Mouse (Mus musculus) large intestine, adult 2 months (tissue): ENCODE results near the gene Fpgs. TPM values are rescaled to one million over a fixed set of nuclear protein-coding genes. Genes with fewer than 3 reads are reported as not detected.

ENCODE experiments used
- DNase-seq: peaks from one replicate; pipeline ENCODE4 v3.0.0-alpha.2; 2012; ENCODE audit warnings: low read depth, low spot score
- WGBS: fragments of 180-500 bp; shearing (Covaris S2); methylation state at CpG from one replicate; pipeline ENCODE4 v1.1.7; 2018; 5-methylcytosine and 5-hydroxymethylcytosine counted together
- polyA plus RNA-seq: library from polyadenylated mRNA; depleted of rRNA; stranded (reverse); fragments of >200 nt; gene quantifications from 2 replicates; pipeline ENCODE4 v1.2.3, GENCODE M21; 2012; rRNA removed

The Fpgs gene
- polyA plus RNA-seq, 1 experiment, result 31.5 TPM

GRCm38 (mm10) chr2:32644799-32645475, 59.0 kb downstream of the Fpgs start:
- DNase-seq, result no peak
- 88% methylated on average over 8 of the region's 8 CpGs for WGBS

- no peak for DNase-seq
- WGBS, result 75% methylated on average over 9 of the region's 9 CpGs
These were observed 59.9 kb downstream of the Fpgs start for GRCm38 (mm10) chr2:32644083-32644482.

DNA sequence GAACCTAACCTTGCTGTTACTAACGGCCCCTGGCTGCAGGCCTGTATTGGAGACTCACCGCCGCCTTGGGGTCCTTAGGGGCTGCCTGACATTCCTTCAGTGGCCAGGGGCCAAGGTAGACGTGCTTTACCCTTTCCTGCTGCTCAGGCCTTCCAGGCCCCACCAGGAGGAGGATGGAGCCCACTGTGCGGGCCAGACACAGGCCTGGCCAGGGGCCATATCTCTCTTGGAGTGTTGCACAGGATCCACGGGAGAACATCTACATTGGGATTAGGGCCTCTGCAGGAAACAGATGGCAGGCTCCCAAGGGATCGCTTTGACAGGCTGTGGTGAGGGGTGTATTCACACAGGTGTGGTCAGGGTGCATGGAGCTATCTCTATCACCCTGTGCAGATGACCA, 61.1 kb downstream of the Fpgs start:
- no peak for DNase-seq
- WGBS, result 80% methylated on average over 7 of the region's 7 CpGs

GRCm38 (mm10) chr2:32641810-32642209, 62.1 kb downstream of the Fpgs start:
- WGBS, result 84% methylated on average over 5 of the region's 5 CpGs
- no peak for DNase-seq

GRCm38 (mm10) chr2:32640550-32641051, 63.3 kb downstream of the Fpgs start:
- no peak for DNase-seq
- 71% methylated on average over 6 of the region's 6 CpGs for WGBS

GRCm38 (mm10) chr2:32639632-32640031, 64.3 kb downstream of the Fpgs start:
- no peak for DNase-seq
- 58% methylated on average over 1 of the region's 1 CpGs for WGBS

DNA sequence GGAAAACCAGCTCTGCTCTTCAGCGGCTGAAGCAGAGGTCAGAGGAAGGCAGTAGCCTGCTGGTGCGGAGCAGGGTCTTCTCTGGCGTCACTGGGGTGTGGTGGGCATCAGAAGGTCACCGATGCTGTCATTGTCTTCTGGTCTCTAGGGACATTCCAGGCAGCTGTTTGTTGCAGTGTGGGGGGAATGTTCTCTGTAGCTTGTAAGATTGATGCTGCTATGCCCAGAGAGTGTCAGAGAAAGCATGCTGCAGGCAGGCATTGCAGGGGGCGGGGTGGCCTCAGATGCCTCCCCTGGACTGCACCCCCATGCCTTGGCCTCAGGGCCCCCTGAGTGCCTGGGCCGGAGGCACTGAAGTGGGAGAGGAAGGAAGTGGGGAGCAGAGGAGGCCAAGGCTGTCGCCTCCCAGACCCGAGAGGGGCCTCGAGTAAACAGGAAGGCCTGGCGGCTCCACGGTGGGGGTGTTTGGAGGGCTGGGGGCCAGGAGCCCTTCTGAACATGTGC, 66.1 kb downstream of the Fpgs start:
- WGBS, result 46% methylated on average over 11 of the region's 11 CpGs
- DNase-seq, result no peak

- no peak for DNase-seq
- 90% methylated on average over 7 of the region's 7 CpGs for WGBS
These were observed 67.3 kb downstream of the Fpgs start for GRCm38 (mm10) chr2:32636617-32637016.

DNA sequence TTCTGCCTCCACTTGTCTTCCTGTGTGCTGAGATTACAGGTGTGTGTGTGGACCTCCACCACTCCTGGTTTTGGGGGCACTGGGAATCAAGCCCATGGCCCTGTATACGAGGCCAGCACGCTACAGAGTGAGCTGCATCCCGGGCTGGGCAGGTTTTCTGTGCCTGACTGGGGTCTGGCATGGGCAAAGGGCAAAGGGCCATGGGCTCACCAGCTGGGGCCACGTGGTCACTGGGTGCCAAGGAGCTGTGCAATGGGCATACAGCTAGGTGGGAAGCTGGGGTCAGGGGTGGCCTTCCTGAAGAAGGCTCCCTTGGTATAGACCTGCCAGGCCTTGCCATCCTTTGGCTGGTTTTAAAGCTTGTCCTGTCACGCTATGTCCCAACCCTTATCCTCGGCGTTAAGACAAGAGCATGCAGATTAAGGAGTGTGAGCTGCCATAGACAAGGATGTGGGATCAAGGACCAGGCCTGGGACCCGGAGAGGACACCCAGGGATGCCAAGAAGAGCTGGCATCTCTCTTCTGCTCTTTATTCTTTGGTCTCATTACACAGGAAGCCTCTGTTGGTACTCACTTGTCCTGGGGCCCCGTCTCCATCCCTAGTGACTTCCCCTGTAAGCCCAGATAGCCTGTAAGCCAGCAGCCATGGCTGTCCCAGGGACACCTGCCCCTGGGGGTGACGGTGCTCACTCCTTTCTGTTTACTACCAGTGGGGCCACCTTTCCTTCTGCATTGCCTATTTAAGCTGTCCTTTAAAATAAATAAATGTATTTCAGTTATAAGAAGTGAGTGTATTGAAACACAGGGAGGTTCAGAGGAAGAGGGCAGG, 69.5 kb downstream of the Fpgs start:
- WGBS, result 88% methylated on average over 10 of the region's 10 CpGs

GRCm38 (mm10) chr2:32633660-32634059, 70.3 kb downstream of the Fpgs start:
- no peak for DNase-seq
- 53% methylated on average over 5 of the region's 5 CpGs for WGBS

More for the DNA sequence above, 69.5 kb downstream of the Fpgs start:
- DNase-seq, result no peak

Other genes with a start within 250 kb of the Fpgs start
- gene Fam102a, start 168.8 kb downstream of the Fpgs start, polyA plus RNA-seq, result 37.4 and 44.5 TPM in 2 replicates
- gene Dpm2, start 133.3 kb downstream of the Fpgs start, polyA plus RNA-seq, result 149 and 160 TPM in 2 replicates
- gene Pip5kl1, start 129.3 kb downstream of the Fpgs start, polyA plus RNA-seq, result 0.11 and 0.48 TPM in 2 replicates
- gene 9430097D07Rik, start 128.5 kb downstream of the Fpgs start, polyA plus RNA-seq, result 0.05 TPM in 1 of 2 replicates, not detected in the other
- gene St6galnac4, start 117.0 kb downstream of the Fpgs start, polyA plus RNA-seq, result 7.7 and 8.4 TPM in 2 replicates
- 15.7 and 16.3 TPM in 2 replicates for gene St6galnac6, start 104.4 kb downstream of the Fpgs start, polyA plus RNA-seq
- gene Ak1, start 82.4 kb downstream of the Fpgs start, polyA plus RNA-seq, result 5.9 and 9.1 TPM in 2 replicates
- 34.5 and 40.7 TPM in 2 replicates for gene Eng, start 57.5 kb downstream of the Fpgs start, polyA plus RNA-seq
- 93.8 and 96.5 TPM in 2 replicates for gene Cdk9, start 8.9 kb upstream of the Fpgs start, polyA plus RNA-seq
- 8.4 and 14.2 TPM in 2 replicates for gene Sh2d3c, start 16.9 kb upstream of the Fpgs start, polyA plus RNA-seq
- gene 6330409D20Rik, start 36.9 kb upstream of the Fpgs start, polyA plus RNA-seq, result 0.14 TPM in 1 of 2 replicates, not detected in the other
- gene Tor2a, start 53.1 kb upstream of the Fpgs start, polyA plus RNA-seq, result 93.7 and 110 TPM in 2 replicates
- 0.58 and 1.4 TPM in 2 replicates for gene Ttc16, start 71.5 kb upstream of the Fpgs start, polyA plus RNA-seq
- 17.4 and 30.9 TPM in 2 replicates for gene Ptrh1, start 71.6 kb upstream of the Fpgs start, polyA plus RNA-seq
- gene Cfap157, start 80.3 kb upstream of the Fpgs start, polyA plus RNA-seq, result not detected in 2 replicates
- 9.4 and 9.7 TPM in 2 replicates for gene Stxbp1, start 143.1 kb upstream of the Fpgs start, polyA plus RNA-seq
- gene Fam129b, start 172.0 kb upstream of the Fpgs start, polyA plus RNA-seq, result 28.7 and 29.1 TPM in 2 replicates